Comparison of ENCODE assay signal across 35 mouse cellular contexts in the genomic region with DNA sequence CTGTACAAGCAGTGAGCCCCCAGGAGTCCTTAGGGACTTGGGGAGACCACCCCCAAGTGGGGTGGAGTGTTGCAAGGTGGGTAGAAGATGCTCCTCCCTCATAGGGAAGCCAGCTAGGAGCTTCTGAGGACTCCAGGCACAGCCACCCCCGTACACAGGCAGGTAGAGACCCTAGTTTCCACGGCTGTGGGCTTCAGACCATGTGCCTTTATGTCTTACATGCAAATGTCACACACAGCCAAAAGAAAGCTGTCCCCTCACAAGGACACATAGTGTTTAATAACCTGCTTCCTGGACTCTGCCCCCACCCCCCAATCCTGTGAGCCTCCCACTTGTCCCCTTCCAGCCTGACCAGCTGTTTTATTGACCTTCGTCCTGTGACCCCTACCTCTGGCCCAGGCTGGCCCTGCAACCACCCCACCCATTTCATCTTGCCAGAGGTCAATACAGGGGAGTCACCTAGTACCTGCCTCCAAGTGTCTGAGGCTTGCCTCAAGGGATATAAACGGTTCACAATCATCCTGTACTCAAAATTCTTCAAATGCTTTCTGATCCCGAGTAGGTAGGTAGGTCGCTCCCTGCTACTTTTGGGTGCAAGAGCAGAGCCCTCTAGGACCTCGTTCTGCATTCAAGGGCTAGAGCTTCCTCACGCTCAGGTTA. TPM values are rescaled to one million over a fixed set of nuclear protein-coding genes. Genes with fewer than 3 reads are reported as not detected.
DNase-seq lines count a peak whose midpoint lies in the region; ATAC-seq and TF ChIP-seq lines count a peak whose summit lies in the region.
"Had no signal": no experiment of that assay in that cellular context is flagged by ENCODE, and none has a peak within 500 bp of the region (broad histone marks: within the 10 kb centered on the region; RNA-seq: fewer than 3 reads in every experiment).

No protein-coding gene starts in this region.

- peaks cover 98% of the 10 kb centered on the region for H3K27me3 ChIP-seq in forebrain, embryonic 10.5 days (ENCODE audit: poor library complexity, severe bottlenecking)
- no peaks in the 10 kb centered on the region for H3K27me3 ChIP-seq in forebrain, postnatal 0 days (ENCODE audit: insufficient read depth, low read length)
- peaks cover 61% of the 10 kb centered on the region for H3K27me3 ChIP-seq in hindbrain, embryonic 13.5 days
- H3K27me3 ChIP-seq in hindbrain, embryonic 14.5 days (ENCODE audit: control insufficient read depth, insufficient read depth, low read length) = peaks cover 33% of the 10 kb centered on the region
- peaks cover 40% of the 10 kb centered on the region for H3K27me3 ChIP-seq in neural tube, embryonic 12.5 days (replicated peaks)
- H3K27me3 ChIP-seq in neural tube, embryonic 15.5 days (replicated peaks) = peaks cover 30% of the 10 kb centered on the region

- H3K4me2 ChIP-seq in forebrain, postnatal 0 days (ENCODE audit: low read depth) = no peak overlapping the region
- no peak overlapping the region; the same call in 1 of the 2 replicates for H3K4me2 ChIP-seq in hindbrain, embryonic 13.5 days
- no peak overlapping the region for H3K4me2 ChIP-seq in hindbrain, embryonic 14.5 days (replicated peaks)
- peak overlapping the region; percentile 65; the same call in 1 of the 2 replicates for H3K4me2 ChIP-seq in neural tube, embryonic 12.5 days (replicated peaks)
- no peak overlapping the region for H3K4me2 ChIP-seq in neural tube, embryonic 15.5 days

- ATAC-seq in forebrain, postnatal 0 days = no peak
- 0 out of 2 replicates have a peak, but pooled peaks have one; percentile 46 for ATAC-seq in hindbrain, embryonic 13.5 days (ENCODE audit: low FRiP score)
- no peak for ATAC-seq in hindbrain, embryonic 14.5 days (ENCODE audit: low FRiP score)
- no peak for ATAC-seq in neural tube, embryonic 12.5 days (ENCODE audit: low FRiP score, low read depth)
- no peak for ATAC-seq in neural tube, embryonic 15.5 days (ENCODE audit: low FRiP score)
- ATAC-seq: inflammation-experienced regulatory T-cells, adult 6 months had no signal

- peaks cover 7% of the 10 kb centered on the region; the same call in 1 of the 2 replicates for H3K36me3 ChIP-seq in forebrain, embryonic 10.5 days (replicated peaks)
- no peaks in the 10 kb centered on the region for H3K36me3 ChIP-seq in forebrain, postnatal 0 days (ENCODE audit: insufficient read depth)
- H3K36me3 ChIP-seq in hindbrain, embryonic 13.5 days = no peaks in the 10 kb centered on the region
- no peaks in the 10 kb centered on the region for H3K36me3 ChIP-seq in hindbrain, embryonic 14.5 days (replicated peaks; ENCODE audit: control insufficient read depth, insufficient read depth)
- H3K36me3 ChIP-seq in neural tube, embryonic 12.5 days = no peaks in the 10 kb centered on the region
- no peaks in the 10 kb centered on the region for H3K36me3 ChIP-seq in neural tube, embryonic 15.5 days
- H3K36me3 ChIP-seq: embryonic facial prominence, embryonic 10.5 days; embryonic facial prominence, embryonic 15.5 days; heart, embryonic 13.5 days; limb, embryonic 10.5 days; limb, embryonic 15.5 days; liver, embryonic 13.5 days had no signal

- TF ChIP-seq CTCF in forebrain, postnatal 0 days (IDR thresholded peaks at IDR 0.05; ENCODE audit: low read depth) = no peak

- WGBS in forebrain, embryonic 10.5 days = 61% methylated on average over 8 of the region's 8 CpGs
- 64% methylated on average over 8 of the region's 8 CpGs for WGBS in forebrain, postnatal 0 days
- WGBS in hindbrain, embryonic 13.5 days = 49% methylated on average over 8 of the region's 8 CpGs
- 55% methylated on average over 8 of the region's 8 CpGs for WGBS in hindbrain, embryonic 14.5 days
- WGBS in neural tube, embryonic 12.5 days = 53% methylated on average over 8 of the region's 8 CpGs
- 64% methylated on average over 8 of the region's 8 CpGs for WGBS in neural tube, embryonic 15.5 days

- no peak overlapping the region for H3K9ac ChIP-seq in forebrain, postnatal 0 days
- H3K9ac ChIP-seq in hindbrain, embryonic 13.5 days = no peak overlapping the region
- no peak overlapping the region for H3K9ac ChIP-seq in hindbrain, embryonic 14.5 days
- no peak overlapping the region for H3K9ac ChIP-seq in neural tube, embryonic 12.5 days
- H3K9ac ChIP-seq in neural tube, embryonic 15.5 days (replicated peaks) = no peak overlapping the region
- H3K9ac ChIP-seq: limb, embryonic 15.5 days had no signal

- H3K4me3 ChIP-seq in forebrain, embryonic 10.5 days = peak overlapping the region; percentile 56; the same call in 1 of the 2 replicates
- no peak overlapping the region for H3K4me3 ChIP-seq in forebrain, postnatal 0 days (ENCODE audit: low read depth, low read length)
- H3K4me3 ChIP-seq in hindbrain, embryonic 13.5 days = no peak overlapping the region
- H3K4me3 ChIP-seq in hindbrain, embryonic 14.5 days (replicated peaks; ENCODE audit: low read length) = no peak overlapping the region
- H3K4me3 ChIP-seq in neural tube, embryonic 12.5 days = no peak overlapping the region
- no peak overlapping the region for H3K4me3 ChIP-seq in neural tube, embryonic 15.5 days (replicated peaks)
- H3K4me3 ChIP-seq: myocyte had no signal

- peak overlapping the region; percentile 83 for H3K27ac ChIP-seq in forebrain, embryonic 10.5 days
- H3K27ac ChIP-seq in forebrain, postnatal 0 days (ENCODE audit: low read depth, low read length) = no peak overlapping the region
- H3K27ac ChIP-seq in hindbrain, embryonic 13.5 days = no peak overlapping the region
- no peak overlapping the region for H3K27ac ChIP-seq in hindbrain, embryonic 14.5 days
- H3K27ac ChIP-seq in neural tube, embryonic 12.5 days = no peak overlapping the region
- no peak overlapping the region for H3K27ac ChIP-seq in neural tube, embryonic 15.5 days (replicated peaks)
- H3K27ac ChIP-seq: embryonic facial prominence, embryonic 15.5 days; heart, embryonic 13.5 days; limb, embryonic 15.5 days; liver, embryonic 13.5 days; stomach, postnatal 0 days had no signal

- no peak for DNase-seq in forebrain, embryonic 10.5 days (ENCODE audit: extremely low spot score, low spot score)
- DNase-seq in forebrain, postnatal 0 days = no peak
- no peak for DNase-seq in hindbrain, embryonic 14.5 days (ENCODE audit: low spot score)
- DNase-seq in ovary, adult 18-20 months (ENCODE audit: low spot score) = no peak
- DNase-seq: adrenal gland, postnatal 25 days; cerebellum, adult 18-20 months; gastrocnemius, postnatal 10 days; heart, postnatal 10 days; kidney, adult 11 months; kidney, postnatal 14 days; layer of hippocampus, adult 9-11 months; liver, embryonic 13.5 days; lung, adult 18-20 months; right cerebral cortex, postnatal 4 days; thymus, adult 18-20 months; thymus, postnatal 4 days had no signal

- peaks cover 43% of the 10 kb centered on the region for H3K4me1 ChIP-seq in forebrain, embryonic 10.5 days
- peaks cover 7% of the 10 kb centered on the region; the same call in 1 of the 2 replicates for H3K4me1 ChIP-seq in forebrain, postnatal 0 days (ENCODE audit: insufficient read depth)
- H3K4me1 ChIP-seq in hindbrain, embryonic 13.5 days (replicated peaks) = peaks cover 23% of the 10 kb centered on the region
- 0 out of 2 replicates have a peak, but pooled peaks cover 5% of the 10 kb centered on the region for H3K4me1 ChIP-seq in hindbrain, embryonic 14.5 days (replicated peaks; ENCODE audit: control insufficient read depth, insufficient read depth, low read length)
- H3K4me1 ChIP-seq in neural tube, embryonic 12.5 days = peaks cover 13% of the 10 kb centered on the region; the same call in 1 of the 2 replicates
- peaks cover 15% of the 10 kb centered on the region for H3K4me1 ChIP-seq in neural tube, embryonic 15.5 days

- peaks cover 17% of the 10 kb centered on the region for H3K9me3 ChIP-seq in forebrain, embryonic 10.5 days
- H3K9me3 ChIP-seq in forebrain, postnatal 0 days (ENCODE audit: low read length) = no peaks in the 10 kb centered on the region
- no peaks in the 10 kb centered on the region; the same call in 1 of the 2 replicates for H3K9me3 ChIP-seq in hindbrain, embryonic 13.5 days
- H3K9me3 ChIP-seq in hindbrain, embryonic 14.5 days (ENCODE audit: control insufficient read depth, low read length) = no peaks in the 10 kb centered on the region
- H3K9me3 ChIP-seq in neural tube, embryonic 12.5 days = peaks cover 10% of the 10 kb centered on the region
- no peaks in the 10 kb centered on the region for H3K9me3 ChIP-seq in neural tube, embryonic 15.5 days (replicated peaks)
- H3K9me3 ChIP-seq: embryonic facial prominence, embryonic 15.5 days; limb, embryonic 15.5 days had no signal

RNA-seq across cellular contexts. Expression of a gene that starts 25.3 kb away (rescaled TPM):
- 8.4 and 11.8 TPM in 2 replicates for polyA plus RNA-seq in forebrain, embryonic 10.5 days (2016; fragmentation: Nextera tagmentation; extraction: Ambion mirVana)
- total RNA-seq in forebrain, postnatal 0 days (2014; rRNA removed) = 0.31 and 0.52 TPM in 2 replicates
- polyA plus RNA-seq in forebrain, postnatal 0 days (2015; fragmentation: Nextera tagmentation; extraction: Ambion mirVana) = 0.19 and 0.29 TPM in 2 replicates
- 1.4 and 4.1 TPM in 2 replicates for polyA plus RNA-seq in hindbrain, embryonic 13.5 days (2015; fragmentation: Nextera tagmentation; extraction: Ambion mirVana)
- 0.40 and 0.43 TPM in 2 replicates for polyA plus RNA-seq in hindbrain, embryonic 14.5 days (2014; fragmentation: Nextera tagmentation; extraction: Ambion mirVana)
- 3.4 and 4.1 TPM in 2 replicates for polyA plus RNA-seq in neural tube, embryonic 12.5 days (2016; fragmentation: Nextera tagmentation; extraction: Ambion mirVana)
- polyA plus RNA-seq in neural tube, embryonic 15.5 days (2015; fragmentation: Nextera tagmentation; extraction: Ambion mirVana) = 0.14 and 0.35 TPM in 2 replicates
- total RNA-seq: adrenal gland, adult 18-20 months; adrenal gland, postnatal 25 days; common myeloid progenitor, adult 5-6 weeks; gastrocnemius, postnatal 10 days; heart, adult 8-10 months; heart, postnatal 10 days; hematopoietic stem cell, adult 5-6 weeks; left cerebral cortex, postnatal 10 days; neutrophil, adult 5-6 weeks had no signal
- polyA plus RNA-seq: heart, embryonic 13.5 days; kidney, embryonic 14.5 days; liver, embryonic 13.5 days; myocyte; spleen, adult 2 months had no signal

RNA-seq across cellular contexts. Expression of a gene that starts 37.2 kb away (rescaled TPM):
- 613 and 629 TPM in 2 replicates for polyA plus RNA-seq in forebrain, embryonic 10.5 days (2016; fragmentation: Nextera tagmentation; extraction: Ambion mirVana)
- total RNA-seq in forebrain, postnatal 0 days (2014; rRNA removed) = 355 and 372 TPM in 2 replicates
- 685 and 714 TPM in 2 replicates for polyA plus RNA-seq in forebrain, postnatal 0 days (2015; fragmentation: Nextera tagmentation; extraction: Ambion mirVana)
- 622 and 633 TPM in 2 replicates for polyA plus RNA-seq in hindbrain, embryonic 13.5 days (2015; fragmentation: Nextera tagmentation; extraction: Ambion mirVana)
- polyA plus RNA-seq in hindbrain, embryonic 14.5 days (2014; fragmentation: Nextera tagmentation; extraction: Ambion mirVana) = 611 and 652 TPM in 2 replicates
- 623 and 633 TPM in 2 replicates for polyA plus RNA-seq in neural tube, embryonic 12.5 days (2016; fragmentation: Nextera tagmentation; extraction: Ambion mirVana)
- polyA plus RNA-seq in neural tube, embryonic 15.5 days (2015; fragmentation: Nextera tagmentation; extraction: Ambion mirVana) = 645 and 662 TPM in 2 replicates

RNA-seq across cellular contexts. Expression of a gene that starts 41.4 kb away (rescaled TPM):
- 9.9 and 10.9 TPM in 2 replicates for polyA plus RNA-seq in forebrain, embryonic 10.5 days (2016; fragmentation: Nextera tagmentation; extraction: Ambion mirVana)
- total RNA-seq in forebrain, postnatal 0 days (2014; rRNA removed) = 1.9 and 5.6 TPM in 2 replicates
- polyA plus RNA-seq in forebrain, postnatal 0 days (2015; fragmentation: Nextera tagmentation; extraction: Ambion mirVana) = 2.1 and 2.6 TPM in 2 replicates
- 3.6 and 5.0 TPM in 2 replicates for polyA plus RNA-seq in hindbrain, embryonic 13.5 days (2015; fragmentation: Nextera tagmentation; extraction: Ambion mirVana)
- polyA plus RNA-seq in hindbrain, embryonic 14.5 days (2014; fragmentation: Nextera tagmentation; extraction: Ambion mirVana) = 2.1 TPM in 2 replicates
- 3.9 and 4.2 TPM in 2 replicates for polyA plus RNA-seq in neural tube, embryonic 12.5 days (2016; fragmentation: Nextera tagmentation; extraction: Ambion mirVana)
- polyA plus RNA-seq in neural tube, embryonic 15.5 days (2015; fragmentation: Nextera tagmentation; extraction: Ambion mirVana) = 2.6 and 3.0 TPM in 2 replicates
- total RNA-seq: common myeloid progenitor, adult 5-6 weeks; neutrophil, adult 5-6 weeks had no signal
- polyA plus RNA-seq: inflammation-experienced regulatory T-cells, adult 6 months had no signal

RNA-seq across cellular contexts. Expression of a gene that starts 57.2 kb away (rescaled TPM):
- 44.8 and 46.8 TPM in 2 replicates for polyA plus RNA-seq in forebrain, embryonic 10.5 days (2016; fragmentation: Nextera tagmentation; extraction: Ambion mirVana)
- total RNA-seq in forebrain, postnatal 0 days (2014; rRNA removed) = 5.2 and 6.9 TPM in 2 replicates
- 22.2 and 27.6 TPM in 2 replicates for polyA plus RNA-seq in forebrain, postnatal 0 days (2015; fragmentation: Nextera tagmentation; extraction: Ambion mirVana)
- polyA plus RNA-seq in hindbrain, embryonic 13.5 days (2015; fragmentation: Nextera tagmentation; extraction: Ambion mirVana) = 30.0 and 32.9 TPM in 2 replicates
- polyA plus RNA-seq in hindbrain, embryonic 14.5 days (2014; fragmentation: Nextera tagmentation; extraction: Ambion mirVana) = 21.4 and 25.0 TPM in 2 replicates
- 30.1 and 30.5 TPM in 2 replicates for polyA plus RNA-seq in neural tube, embryonic 12.5 days (2016; fragmentation: Nextera tagmentation; extraction: Ambion mirVana)
- polyA plus RNA-seq in neural tube, embryonic 15.5 days (2015; fragmentation: Nextera tagmentation; extraction: Ambion mirVana) = 27.3 and 28.6 TPM in 2 replicates
